Mouse (Mus musculus) adrenal gland, postnatal 4 days (tissue): ENCODE results near the gene Dvl1. TPM values are rescaled to one million over a fixed set of nuclear protein-coding genes. Genes with fewer than 3 reads are reported as not detected.

ENCODE experiments used
- DNase-seq, 2 experiments: peaks; one replicate each; pipeline ENCODE4 v3.0.0; 2021 to 2022; ENCODE audit warnings: low spot score in 2 of 2, mixed read lengths in 2 of 2
- long read RNA-seq, 2 experiments: library from polyadenylated mRNA; stranded (forward); transcript quantifications; one replicate each; pipeline ENCODE4 v2.0.0; 2021
- total RNA-seq, 2 experiments: library from RNA; stranded (reverse); gene quantifications; 2 replicates each; pipeline ENCODE4 v1.2.3; 2021

The Dvl1 gene
- 10 to 100 TPM; 53.5 to 53.8 TPM for total RNA-seq
- long read RNA-seq, experiment 1, transcript Dvl1-201 (15 exons, 3,358 nt): major isoform, 37 of 106 reads
- long read RNA-seq, experiment 1, partial matches to known transcripts: 15 of 106 reads
- long read RNA-seq, experiment 1, other reads (novel, unspliced or antisense): 54 of 106 reads
- long read RNA-seq, experiment 2, transcript Dvl1-201 (15 exons, 3,358 nt): major isoform, 70 of 222 reads
- long read RNA-seq, experiment 2, partial matches to known transcripts: 26 of 222 reads
- long read RNA-seq, experiment 2, other reads (novel, unspliced or antisense): 126 of 222 reads

- DNase-seq: peak; percentile 98 to 99
Measured at GRCm38 (mm10) chr4:155846871-155847578, at the start of gene Dvl1. Gene Dvl1 (plus strand): TSS chr4:155847402.

GRCm38 (mm10) chr4:155802075-155802474 is 45.1 kb upstream of the Dvl1 start:
- no peak for DNase-seq

DNA sequence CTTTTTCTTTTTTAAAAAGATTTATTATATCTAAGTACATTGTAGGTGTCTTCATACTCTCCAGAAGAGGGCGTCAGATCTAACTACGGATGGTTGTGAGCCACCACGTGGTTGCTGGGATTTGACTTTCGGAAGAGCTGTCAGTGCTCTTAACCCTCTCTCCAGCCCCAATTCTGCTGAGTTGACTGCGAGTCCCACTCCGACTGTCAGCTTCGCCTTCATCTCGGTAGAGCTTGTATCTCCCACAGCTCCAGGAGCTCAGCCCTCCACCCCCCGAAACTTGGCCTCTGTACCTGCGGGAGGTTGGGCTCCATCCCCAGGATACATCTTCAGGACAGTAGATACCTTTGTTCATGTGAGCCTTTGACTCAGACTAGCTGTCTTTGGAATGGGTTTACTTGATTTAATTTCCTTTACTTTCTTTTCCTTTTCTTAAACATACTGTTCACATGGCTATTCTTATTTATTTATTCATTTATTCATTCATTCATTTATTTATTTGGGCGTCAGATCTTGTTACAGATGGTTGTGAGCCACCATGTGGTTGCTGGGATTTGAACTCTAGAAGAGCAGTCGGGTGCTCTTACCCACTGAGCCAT is 44.4 kb upstream of the Dvl1 start, which contains the start of gene Mrpl20:
Gene Mrpl20, plus strand, starts transcription at position 138 of the 599 bp plus-strand sequence.
- DNase-seq: no peak

- DNase-seq: peak; percentile 92
Measured at GRCm38 (mm10) chr4:155803340-155804041, 43.7 kb upstream of the Dvl1 start.

DNA sequence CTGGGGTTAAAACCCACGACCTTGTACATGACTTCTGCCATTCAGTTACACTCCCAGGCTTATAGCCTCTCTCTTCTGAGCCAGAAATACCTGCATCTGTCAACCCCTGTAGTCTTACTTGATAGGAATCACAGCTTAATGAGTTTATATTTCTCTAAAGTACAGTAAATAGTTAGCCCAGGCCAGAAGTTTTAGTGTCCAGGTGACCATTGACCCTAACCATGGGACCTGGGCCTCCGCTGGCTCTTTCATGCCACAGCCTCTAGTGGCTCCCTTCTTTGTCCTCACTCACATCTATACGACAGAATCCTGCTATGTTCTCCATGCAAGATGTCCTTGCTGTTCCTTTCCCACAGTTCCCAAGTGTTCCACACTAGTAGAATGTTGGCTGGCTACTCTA is 39.4 kb upstream of the Dvl1 start:
- no peak for DNase-seq

DNA sequence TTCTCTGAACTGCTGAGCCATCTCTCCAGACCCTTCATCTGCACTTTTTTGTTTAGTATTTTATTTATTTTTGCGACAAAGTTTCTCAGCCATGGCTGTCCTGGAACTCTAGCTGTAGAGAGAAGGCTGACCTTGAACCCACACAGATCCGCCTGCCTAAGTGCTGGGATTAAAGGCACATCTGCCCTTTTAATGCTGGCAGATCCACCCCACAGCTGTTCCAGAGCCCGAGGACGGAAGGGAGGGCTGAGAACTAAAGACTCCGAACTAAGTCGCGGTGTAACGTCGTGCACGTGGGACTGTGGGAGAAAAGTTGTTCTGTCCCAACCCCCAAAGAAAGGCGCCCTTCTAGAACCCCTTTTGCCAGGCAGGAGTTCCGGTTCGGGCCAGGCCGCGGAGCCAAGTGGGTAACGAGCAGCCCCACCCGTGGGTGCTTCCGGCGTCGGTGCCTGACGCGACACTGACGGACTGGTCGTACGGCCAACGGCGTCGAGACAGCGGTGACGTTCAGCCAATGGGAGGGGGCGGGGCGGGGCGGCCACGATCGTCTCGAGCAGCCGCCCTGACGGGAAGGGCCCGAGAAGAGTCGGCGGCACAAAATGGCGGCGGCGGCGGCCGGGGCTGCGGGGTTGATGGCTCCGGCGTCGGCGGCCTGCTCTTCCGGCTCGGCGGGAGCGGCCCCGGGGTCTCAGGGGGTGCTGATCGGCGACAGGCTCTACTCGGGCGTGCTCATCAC is 35.1 kb upstream of the Dvl1 start, which contains the start of gene Ccnl2:
Gene Ccnl2, plus strand, starts transcription at position 561 of the 736 bp plus-strand sequence.
- peak; percentile 82 to 91 for DNase-seq

DNA sequence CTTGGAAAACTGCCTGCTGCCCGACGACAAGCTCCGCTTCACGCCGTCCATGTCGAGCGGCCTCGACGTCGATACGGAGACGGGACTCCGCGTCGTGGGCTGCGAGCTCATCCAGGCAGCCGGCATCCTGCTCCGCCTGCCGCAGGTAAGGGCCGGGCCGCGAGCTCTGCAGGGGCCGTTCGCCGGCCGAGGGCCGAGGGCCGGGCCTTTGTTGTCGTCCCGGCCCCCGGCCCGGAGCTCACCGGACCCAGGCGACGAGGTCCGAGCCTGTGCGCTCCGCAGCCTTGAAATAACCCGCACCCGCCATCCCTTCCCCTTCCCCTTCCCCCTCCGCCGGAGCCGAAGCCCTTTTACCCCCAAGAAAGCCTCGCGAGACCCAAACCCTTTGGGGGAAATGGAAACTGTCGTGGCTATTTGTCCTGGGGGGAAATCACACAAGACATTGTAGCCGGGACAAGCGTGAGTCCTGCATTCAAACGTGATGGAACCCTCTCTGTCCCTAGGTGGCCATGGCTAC is 34.5 kb upstream of the Dvl1 start:
- no peak for DNase-seq

GRCm38 (mm10) chr4:155817533-155817932 is 29.7 kb upstream of the Dvl1 start:
- no peak for DNase-seq

DNA sequence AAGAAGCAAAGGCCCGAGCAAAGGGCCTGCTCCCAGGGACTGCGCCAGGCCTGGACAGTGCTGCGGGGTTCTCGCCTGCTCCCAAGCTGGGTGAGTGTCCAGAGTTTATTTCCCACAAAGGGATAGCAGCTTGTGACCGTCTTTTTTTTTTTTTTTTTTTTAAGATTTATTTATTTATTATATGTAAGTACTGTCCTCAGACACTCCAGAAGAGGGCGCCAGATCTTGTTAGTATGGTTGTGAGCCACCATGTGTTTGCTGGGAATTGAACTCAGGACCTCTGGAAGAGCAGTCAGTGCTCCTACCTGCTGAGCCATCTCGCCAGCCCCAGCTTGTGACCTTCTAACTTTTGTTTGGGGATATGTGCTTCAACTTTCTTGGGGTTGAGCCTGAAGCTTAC is 26.2 kb upstream of the Dvl1 start:
- DNase-seq: no peak

DNA sequence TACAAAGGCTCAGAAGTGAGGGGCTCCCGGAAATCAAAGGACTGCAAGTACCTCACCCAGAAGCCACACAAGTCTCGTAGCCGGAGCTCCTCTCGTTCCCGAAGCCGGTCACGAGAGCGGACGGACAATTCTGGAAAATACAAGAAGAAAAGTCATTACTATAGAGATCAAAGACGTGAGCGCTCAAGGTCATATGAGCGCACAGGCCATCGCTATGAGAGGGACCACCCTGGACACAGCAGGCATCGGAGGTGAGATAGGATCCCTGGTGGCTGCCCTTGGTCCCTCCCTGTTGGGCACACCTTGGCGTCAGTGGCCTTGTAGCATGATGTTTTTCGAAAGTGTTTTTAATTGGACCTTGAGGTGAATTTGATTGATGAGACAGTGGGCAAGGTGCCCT is 23.8 kb upstream of the Dvl1 start:
- DNase-seq: no peak

DNA sequence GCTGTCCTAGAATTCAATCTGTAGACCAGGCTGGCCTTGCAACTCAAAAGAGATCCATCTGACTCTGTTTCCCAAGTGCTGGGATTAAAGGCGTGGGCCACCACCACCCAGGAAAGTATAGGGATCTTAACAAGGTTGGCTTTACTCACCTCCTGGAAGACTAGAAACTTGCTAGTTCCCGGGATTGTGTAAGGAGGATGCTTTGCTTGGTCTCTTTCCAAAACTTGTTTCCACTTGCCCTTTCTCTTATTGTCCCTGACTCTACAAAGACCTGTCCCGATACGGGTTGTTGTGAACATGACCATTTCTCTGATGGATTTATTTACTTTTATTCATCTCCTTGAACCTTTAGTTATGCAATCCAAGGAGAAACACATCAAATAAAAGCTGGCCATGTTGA is 17.3 kb upstream of the Dvl1 start:
- DNase-seq: no peak

DNA sequence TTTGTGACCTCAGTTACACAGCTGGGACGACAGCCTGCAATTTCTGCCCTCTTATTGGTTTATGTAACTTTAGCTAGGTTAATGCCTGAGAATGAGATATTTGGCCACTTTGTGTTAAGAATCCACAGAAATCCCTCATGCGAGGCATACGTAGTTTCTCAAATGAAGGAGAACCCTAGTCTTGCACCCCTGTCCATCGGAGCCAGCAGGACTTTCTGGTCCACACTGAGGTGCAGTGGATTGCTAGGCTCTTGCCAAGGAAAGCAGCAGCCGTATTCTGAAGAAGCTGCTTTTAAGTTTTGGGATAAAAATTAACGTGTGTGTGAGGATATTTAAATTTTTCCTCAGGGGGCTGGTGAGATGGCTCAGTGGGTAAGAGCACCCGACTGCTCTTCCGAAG is 16.6 kb upstream of the Dvl1 start:
- DNase-seq: no peak

GRCm38 (mm10) chr4:155831205-155831766 is 15.9 kb upstream of the Dvl1 start, which contains the start of gene Aurkaip1:
Gene Aurkaip1 (plus strand): TSS chr4:155831272.
- DNase-seq: peak; percentile 86 to 95

DNA sequence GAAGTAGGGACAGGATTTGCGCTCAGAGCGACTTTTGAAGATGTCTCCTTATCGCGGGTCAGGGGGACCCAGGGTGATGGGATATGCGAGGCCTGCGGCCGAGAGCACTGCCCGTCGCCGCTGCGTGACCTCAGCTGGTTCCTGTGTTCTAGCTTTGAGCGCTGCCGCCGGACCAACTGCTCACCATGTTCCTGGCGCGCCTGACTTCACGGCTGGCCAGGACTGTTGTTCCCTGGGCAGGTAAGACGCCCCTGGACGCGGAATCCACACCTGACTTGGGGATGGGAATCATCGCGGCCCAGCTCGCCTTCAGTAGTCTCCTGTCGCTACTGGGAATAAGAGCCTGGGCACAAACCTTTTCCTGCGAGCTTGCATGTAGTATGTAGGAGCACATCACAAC is 15.4 kb upstream of the Dvl1 start:
- no peak for DNase-seq

DNA sequence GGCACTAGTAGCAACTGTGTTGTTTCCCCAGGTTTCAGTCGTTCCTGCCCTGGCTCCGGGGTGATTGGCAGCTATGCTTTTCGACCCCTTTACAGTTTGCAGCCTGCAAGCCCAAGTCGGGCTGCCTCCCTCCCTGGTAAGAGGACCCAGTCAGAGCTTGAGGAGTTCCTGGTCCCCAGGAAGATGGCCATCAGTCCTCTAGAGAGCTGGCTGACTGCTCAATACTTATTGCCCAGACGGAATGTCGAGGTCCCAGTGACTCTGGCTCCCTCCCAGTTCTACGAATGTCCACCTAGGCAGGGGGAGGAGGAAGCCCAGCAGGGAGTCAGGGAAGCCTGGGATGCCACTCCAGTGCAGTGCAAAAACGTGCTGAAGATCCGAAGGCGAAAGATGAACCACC is 14.9 kb upstream of the Dvl1 start:
- no peak for DNase-seq

GRCm38 (mm10) chr4:155833234-155833633 is 14.0 kb upstream of the Dvl1 start:
- DNase-seq: no peak

GRCm38 (mm10) chr4:155833836-155834235 is 13.4 kb upstream of the Dvl1 start:
- peak in 1 of 2 experiments; percentile 69 for DNase-seq

GRCm38 (mm10) chr4:155837404-155838010 is 9.7 kb upstream of the Dvl1 start:
- DNase-seq: no peak
